Mouse (Mus musculus) midbrain, embryonic 15.5 days (tissue): ENCODE measurements around the gene Il10. TPM values are rescaled to one million over a fixed set of nuclear protein-coding genes. Genes with fewer than 3 reads are reported as not detected.

Source experiments
- ATAC-seq: fragments of 200-750 bp; cut with Nextera tagmentation; replicated peaks from 2 replicates; pipeline ENCODE4 v1.8.0; 2017; ENCODE audit warnings: moderate TSS enrichment
- H3K27ac ChIP-seq: fragments of 300-500 bp; sonication (generic); 2 replicates; pipeline ENCODE4 v1.5.1; 2015; ENCODE audit warnings: mild to moderate bottlenecking, inconsistent platforms
- H3K27me3 ChIP-seq: fragments of 300-500 bp; sonication (generic); replicated peaks from 2 replicates; pipeline ENCODE4 v1.6.1; 2015; ENCODE audit warnings: inconsistent platforms
- H3K36me3 ChIP-seq: fragments of 300-500 bp; sonication (generic); replicated peaks from 2 replicates; pipeline ENCODE4 v1.6.1; 2015; ENCODE audit warnings: inconsistent platforms
- H3K4me1 ChIP-seq: fragments of 300-500 bp; sonication (generic); 2 replicates; pipeline ENCODE4 v1.6.1; 2015; ENCODE audit warnings: inconsistent platforms
- H3K4me2 ChIP-seq: fragments of 300-500 bp; sonication (generic); 2 replicates; pipeline ENCODE4 v1.6.1; 2015; ENCODE audit warnings: inconsistent platforms, mild to moderate bottlenecking, moderate library complexity
- H3K4me3 ChIP-seq: fragments of 300-500 bp; sonication (generic); 2 replicates; pipeline ENCODE4 v1.5.1; 2015; ENCODE audit warnings: mild to moderate bottlenecking, inconsistent platforms
- H3K9ac ChIP-seq: fragments of 300-500 bp; sonication (generic); 2 replicates; pipeline ENCODE4 v1.6.1; 2015; ENCODE audit warnings: mild to moderate bottlenecking, inconsistent platforms
- H3K9me3 ChIP-seq: fragments of 300-500 bp; sonication (generic); 2 replicates; pipeline ENCODE4 v1.6.1; 2016; ENCODE audit warnings: inconsistent platforms
- WGBS: fragments of 180-500 bp; shearing (Covaris S2); methylation state at CpG from one replicate; pipeline ENCODE4 v1.1.7; 2015; ENCODE audit warnings: mixed read lengths; 5-methylcytosine and 5-hydroxymethylcytosine counted together
- polyA plus RNA-seq: library from polyadenylated mRNA; unstranded; fragments of >200 nt; fragmentation: Nextera tagmentation; extraction: Ambion mirVana; gene quantifications from 2 replicates; pipeline ENCODE4 v1.2.1, GENCODE M21; 2015

Gene Il10
- polyA plus RNA-seq = not detected in 2 replicates

DNA sequence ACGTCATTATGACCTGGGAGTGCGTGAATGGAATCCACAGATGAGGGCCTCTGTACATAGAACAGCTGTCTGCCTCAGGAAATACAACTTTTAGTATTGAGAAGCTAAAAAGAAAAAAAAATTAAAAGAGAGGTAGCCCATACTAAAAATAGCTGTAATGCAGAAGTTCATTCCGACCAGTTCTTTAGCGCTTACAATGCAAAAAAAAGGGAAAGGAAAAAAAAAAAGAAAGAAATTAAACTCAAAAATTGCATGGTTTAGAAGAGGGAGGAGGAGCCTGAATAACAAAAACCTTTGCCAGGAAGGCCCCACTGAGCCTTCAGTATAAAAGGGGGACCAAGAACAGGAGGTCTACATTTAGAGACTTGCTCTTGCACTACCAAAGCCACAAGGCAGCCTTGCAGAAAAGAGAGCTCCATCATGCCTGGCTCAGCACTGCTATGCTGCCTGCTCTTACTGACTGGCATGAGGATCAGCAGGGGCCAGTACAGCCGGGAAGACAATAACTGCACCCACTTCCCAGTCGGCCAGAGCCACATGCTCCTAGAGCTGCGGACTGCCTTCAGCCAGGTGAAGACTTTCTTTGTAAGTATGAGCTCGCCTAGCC, at the start of gene Il10:
Gene Il10 (plus strand): TSS at position 354 of the 607 bp plus-strand sequence.
- H3K9me3 ChIP-seq = no peaks in the 10 kb centered on the region
- ATAC-seq = no peak
- no peak within 1 kb of the TSS for H3K9ac ChIP-seq
- H3K4me2 ChIP-seq = no peak within 1 kb of the TSS
- no peak within 1 kb of the TSS for H3K4me3 ChIP-seq
- whole genome bisulfite sequencing = 83% methylated on average over 8 of the region's 8 CpGs
- H3K4me1 ChIP-seq = no peaks in the 10 kb centered on the region
- H3K27ac ChIP-seq = no peak within 1 kb of the TSS
- H3K27me3 ChIP-seq = no peaks in the 10 kb centered on the region
- no peaks in the 10 kb centered on the region for H3K36me3 ChIP-seq

DNA sequence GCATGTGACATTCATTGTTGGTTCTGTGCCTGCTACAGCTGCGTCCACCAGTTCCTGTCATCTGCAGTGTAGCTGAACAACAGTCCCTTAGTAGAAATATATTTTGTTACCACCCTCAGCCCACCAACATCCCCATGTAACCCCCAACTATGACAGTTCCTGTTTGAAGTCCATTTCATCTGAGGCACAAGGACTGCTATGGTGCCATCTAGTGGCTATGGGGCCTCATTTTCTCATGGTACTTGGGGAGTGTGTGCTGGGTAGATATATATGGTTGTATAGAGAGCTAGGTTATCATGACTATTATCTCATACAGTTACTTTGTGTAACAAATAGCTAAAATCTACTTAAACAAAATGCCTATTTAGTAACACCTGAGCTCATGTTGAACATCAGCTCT, 40.2 kb upstream of the Il10 start:
- H3K27me3 ChIP-seq = no peaks in the 10 kb centered on the region
- H3K4me2 ChIP-seq = no peak overlapping the region
- no peak overlapping the region for H3K27ac ChIP-seq
- H3K4me3 ChIP-seq = no peak overlapping the region
- ATAC-seq = no peak
- 52% methylated on average over 1 of the region's 1 CpGs for WGBS
- H3K36me3 ChIP-seq = no peaks in the 10 kb centered on the region
- no peak overlapping the region for H3K9ac ChIP-seq
- no peaks in the 10 kb centered on the region for H3K9me3 ChIP-seq
- H3K4me1 ChIP-seq = no peaks in the 10 kb centered on the region

DNA sequence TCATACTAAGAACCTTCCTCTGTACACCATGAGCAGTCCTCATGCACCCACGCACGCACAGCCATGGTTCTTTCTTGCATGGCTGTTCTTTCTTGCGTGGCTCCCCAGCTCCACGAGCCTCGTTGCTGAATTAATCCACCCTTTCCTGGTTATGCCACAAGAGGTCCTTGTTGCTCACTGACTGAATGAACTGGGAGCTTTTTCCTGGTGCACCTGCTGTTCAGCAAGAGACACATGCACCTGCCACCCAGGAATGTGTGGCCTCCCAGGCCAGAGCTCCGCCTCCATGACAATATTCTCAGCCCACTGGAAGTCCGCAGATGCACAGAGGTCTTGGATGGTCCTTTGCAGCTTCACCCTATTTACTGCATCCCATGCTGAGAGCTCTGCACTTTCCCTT, 35.2 kb upstream of the Il10 start:
- ATAC-seq = no peak
- Histone ChIP-seq H3K9me3 (no peaks in the 10 kb centered on the region), H3K4me3 (no peak overlapping the region), H3K27ac (no peak overlapping the region), H3K36me3 (no peaks in the 10 kb centered on the region), H3K4me2 (no peak overlapping the region), H3K27me3 (no peaks in the 10 kb centered on the region), H3K9ac (no peak overlapping the region), H3K4me1 (no peaks in the 10 kb centered on the region)
- WGBS = 71% methylated on average over 7 of the region's 7 CpGs

GRCm38 (mm10) chr1:130987001-130987400, 32.6 kb upstream of the Il10 start:
- Histone ChIP-seq H3K27ac (no peak overlapping the region), H3K36me3 (no peaks in the 10 kb centered on the region), H3K4me2 (no peak overlapping the region), H3K4me3 (no peak overlapping the region), H3K27me3 (no peaks in the 10 kb centered on the region), H3K4me1 (no peaks in the 10 kb centered on the region), H3K9ac (no peak overlapping the region), H3K9me3 (no peaks in the 10 kb centered on the region)
- 90% methylated on average over 5 of the region's 5 CpGs for WGBS
- no peak for ATAC-seq

- Histone ChIP-seq H3K9me3 (no peaks in the 10 kb centered on the region), H3K27ac (no peak overlapping the region), H3K4me1 (no peaks in the 10 kb centered on the region), H3K36me3 (no peaks in the 10 kb centered on the region), H3K27me3 (no peaks in the 10 kb centered on the region), H3K4me2 (no peak overlapping the region), H3K4me3 (no peak overlapping the region), H3K9ac (no peak overlapping the region)
- ATAC-seq = no peak
Observed at GRCm38 (mm10) chr1:130987418-130987817, 32.2 kb upstream of the Il10 start.

GRCm38 (mm10) chr1:130989331-130989730, 30.3 kb upstream of the Il10 start:
- WGBS = 93% methylated on average over 3 of the region's 3 CpGs
- no peaks in the 10 kb centered on the region for H3K9me3 ChIP-seq
- no peaks in the 10 kb centered on the region for H3K4me1 ChIP-seq
- ATAC-seq = no peak
- H3K27me3 ChIP-seq = no peaks in the 10 kb centered on the region
- no peak overlapping the region for H3K9ac ChIP-seq
- H3K4me2 ChIP-seq = no peak overlapping the region
- H3K36me3 ChIP-seq = no peaks in the 10 kb centered on the region
- H3K4me3 ChIP-seq = no peak overlapping the region
- H3K27ac ChIP-seq = no peak overlapping the region

DNA sequence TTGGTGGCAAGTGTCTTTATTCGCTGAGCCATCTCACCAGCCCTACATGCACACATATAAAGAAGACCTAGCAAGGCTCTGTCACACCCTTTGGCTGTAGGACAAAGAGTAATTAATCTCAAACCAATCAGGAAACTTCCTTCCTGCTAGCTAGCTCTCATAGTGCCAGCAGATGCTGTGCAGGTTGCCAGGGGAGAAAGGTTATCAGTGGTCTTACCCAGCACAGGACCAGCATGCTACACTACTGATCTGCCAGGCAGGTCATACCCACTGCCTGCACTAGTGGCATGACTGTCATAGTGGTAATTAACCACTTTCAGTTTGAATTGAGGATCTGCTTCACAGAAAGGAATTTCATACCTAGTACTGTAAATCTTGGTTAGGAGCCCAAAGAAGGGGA, 29.2 kb upstream of the Il10 start:
- Histone ChIP-seq H3K4me2 (no peak overlapping the region), H3K4me1 (no peaks in the 10 kb centered on the region), H3K27me3 (no peaks in the 10 kb centered on the region), H3K9me3 (no peaks in the 10 kb centered on the region), H3K9ac (no peak overlapping the region), H3K27ac (no peak overlapping the region), H3K4me3 (no peak overlapping the region), H3K36me3 (no peaks in the 10 kb centered on the region)
- no peak for ATAC-seq
- 92% methylated on average over 1 of the region's 1 CpGs for WGBS

DNA sequence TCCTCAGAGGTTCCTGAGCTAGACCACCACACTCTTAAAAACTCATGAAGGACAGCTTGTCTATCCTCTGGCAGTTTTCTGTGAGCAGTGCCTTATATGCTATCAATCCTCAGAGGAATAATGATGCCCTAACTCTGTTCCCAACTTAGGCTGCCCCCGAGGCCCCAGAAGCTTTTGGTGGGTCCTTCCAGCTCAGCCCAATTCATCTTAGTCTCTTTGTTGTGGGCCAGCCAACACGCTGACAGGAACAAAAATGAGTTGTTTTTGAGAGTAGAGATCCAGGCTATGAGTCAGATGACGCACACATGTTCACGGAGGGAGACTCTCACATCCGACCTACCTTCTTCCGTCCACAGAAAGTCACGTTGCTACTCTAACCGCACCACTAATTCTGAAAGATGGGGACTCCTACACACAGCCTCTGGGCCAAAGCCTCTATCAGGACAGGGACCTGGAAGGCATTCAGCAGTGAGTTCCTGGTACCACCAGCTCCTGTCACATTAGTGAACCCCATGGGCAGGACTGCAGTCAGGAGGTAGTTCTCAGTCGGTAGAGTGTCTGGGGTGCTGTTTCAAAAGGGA, 26.0 kb upstream of the Il10 start:
- Histone ChIP-seq H3K36me3 (no peaks in the 10 kb centered on the region), H3K27me3 (no peaks in the 10 kb centered on the region), H3K4me1 (no peaks in the 10 kb centered on the region), H3K4me2 (no peak overlapping the region), H3K4me3 (no peak overlapping the region), H3K9ac (no peak overlapping the region), H3K9me3 (no peaks in the 10 kb centered on the region), H3K27ac (no peak overlapping the region)
- WGBS = 85% methylated on average over 9 of the region's 9 CpGs
- no peak for ATAC-seq

- Histone ChIP-seq H3K4me1 (no peaks in the 10 kb centered on the region), H3K36me3 (no peaks in the 10 kb centered on the region), H3K27ac (no peak overlapping the region), H3K9ac (no peak overlapping the region), H3K27me3 (no peaks in the 10 kb centered on the region), H3K4me2 (no peak overlapping the region), H3K4me3 (no peak overlapping the region), H3K9me3 (no peaks in the 10 kb centered on the region)
- WGBS = 59% methylated on average over 1 of the region's 1 CpGs
- no peak for ATAC-seq
Observed at GRCm38 (mm10) chr1:130995515-130995914, 24.1 kb upstream of the Il10 start.

GRCm38 (mm10) chr1:130996356-130996755, 23.3 kb upstream of the Il10 start:
- Histone ChIP-seq H3K27me3 (no peaks in the 10 kb centered on the region), H3K4me2 (no peak overlapping the region), H3K9me3 (no peaks in the 10 kb centered on the region), H3K9ac (no peak overlapping the region), H3K27ac (no peak overlapping the region), H3K36me3 (no peaks in the 10 kb centered on the region), H3K4me3 (no peak overlapping the region), H3K4me1 (no peaks in the 10 kb centered on the region)
- ATAC-seq = no peak
- 94% methylated on average over 10 of the region's 10 CpGs for WGBS

DNA sequence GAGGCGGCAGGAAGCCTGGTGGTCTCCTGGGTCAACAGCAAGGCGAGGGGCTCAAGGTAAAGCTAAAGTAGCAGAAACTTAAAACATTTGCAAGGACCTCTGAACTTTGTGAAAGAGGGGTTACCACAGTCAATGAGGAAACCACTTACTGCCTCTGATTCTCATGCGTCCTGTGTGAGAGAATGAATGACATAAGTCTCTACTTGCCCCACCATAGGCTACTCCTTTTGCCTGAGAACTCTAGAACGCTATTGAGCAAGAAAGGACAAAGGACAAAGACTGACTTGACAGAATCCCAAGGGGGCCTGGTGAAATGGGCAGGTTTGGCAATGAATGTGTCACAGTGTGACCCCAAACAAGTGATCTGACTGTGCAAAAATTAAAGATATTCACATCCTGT, 22.2 kb upstream of the Il10 start:
- H3K36me3 ChIP-seq = no peaks in the 10 kb centered on the region
- ATAC-seq = no peak
- H3K4me1 ChIP-seq = no peaks in the 10 kb centered on the region
- H3K9ac ChIP-seq = no peak overlapping the region
- H3K4me2 ChIP-seq = no peak overlapping the region
- WGBS = 89% methylated on average over 4 of the region's 4 CpGs
- H3K9me3 ChIP-seq = no peaks in the 10 kb centered on the region
- no peak overlapping the region for H3K4me3 ChIP-seq
- H3K27ac ChIP-seq = no peak overlapping the region
- no peaks in the 10 kb centered on the region for H3K27me3 ChIP-seq

DNA sequence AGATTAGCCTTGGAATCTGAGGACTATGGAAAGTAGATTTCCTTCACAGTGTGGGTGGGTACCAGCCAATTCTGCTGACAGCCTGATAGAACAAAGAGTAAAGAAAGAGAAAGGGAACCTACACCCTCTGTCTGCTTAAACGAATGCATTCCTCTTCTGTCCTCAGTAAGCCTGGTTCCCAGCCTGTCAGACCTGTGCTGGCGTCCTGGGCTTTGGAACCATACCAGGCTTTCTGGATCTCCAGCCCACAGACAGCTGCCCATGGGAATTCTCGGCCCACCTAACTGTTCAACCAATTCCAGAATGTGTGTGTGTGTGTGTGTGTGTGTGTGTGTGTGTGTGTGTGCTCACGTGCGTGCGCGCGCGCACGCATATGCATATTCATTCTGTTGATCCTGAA, 21.3 kb upstream of the Il10 start:
- H3K9ac ChIP-seq = no peak overlapping the region
- H3K27me3 ChIP-seq = no peaks in the 10 kb centered on the region
- H3K36me3 ChIP-seq = no peaks in the 10 kb centered on the region
- WGBS = 94% methylated on average over 10 of the region's 10 CpGs
- ATAC-seq = no peak
- H3K4me3 ChIP-seq = no peak overlapping the region
- H3K4me2 ChIP-seq = no peak overlapping the region
- no peaks in the 10 kb centered on the region for H3K4me1 ChIP-seq
- no peak overlapping the region for H3K27ac ChIP-seq
- no peaks in the 10 kb centered on the region for H3K9me3 ChIP-seq

DNA sequence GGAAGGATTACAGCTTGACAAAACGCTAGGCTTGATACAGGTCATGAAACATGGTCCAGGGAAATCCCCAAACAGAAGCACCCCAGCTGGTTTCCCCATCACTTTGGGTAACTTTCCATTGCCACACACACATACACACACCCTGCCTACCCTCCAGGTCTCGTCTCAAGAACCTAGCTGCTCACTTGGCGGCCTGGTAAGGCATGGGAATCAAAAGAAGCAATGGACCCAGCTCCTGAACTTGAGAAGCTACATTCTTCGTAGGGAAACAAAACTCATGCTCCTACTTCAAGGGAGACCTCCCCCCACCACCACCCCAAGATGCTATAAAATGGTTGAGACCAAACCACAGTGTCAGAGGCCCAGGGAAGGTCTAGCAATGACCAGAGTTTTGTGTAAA, 19.9 kb upstream of the Il10 start:
- H3K9me3 ChIP-seq = no peaks in the 10 kb centered on the region
- 87% methylated on average over 4 of the region's 4 CpGs for WGBS
- H3K27me3 ChIP-seq = no peaks in the 10 kb centered on the region
- no peaks in the 10 kb centered on the region for H3K4me1 ChIP-seq
- no peak for ATAC-seq
- no peak overlapping the region for H3K4me3 ChIP-seq
- no peak overlapping the region for H3K27ac ChIP-seq
- H3K9ac ChIP-seq = no peak overlapping the region
- H3K4me2 ChIP-seq = no peak overlapping the region
- H3K36me3 ChIP-seq = no peaks in the 10 kb centered on the region
